Mouse (Mus musculus) gastrocnemius, postnatal 36 days (tissue): ENCODE data around the gene Ppp1r3e. TPM values are rescaled to one million over a fixed set of nuclear protein-coding genes. Genes with fewer than 3 reads are reported as not detected.

Source experiments
- total RNA-seq, 2 experiments: library from RNA; stranded (reverse); gene quantifications; 2 replicates each; pipeline ENCODE4 v1.2.3; 2021

The Ppp1r3e gene
- total RNA-seq, 2 experiments from 2014 or later = 2.9 to 3.0 TPM

Other genes starting within 250 kb of the Ppp1r3e start
- gene Gm17606, start 236.6 kb downstream of the Ppp1r3e start, total RNA-seq = not detected
- gene Cdh24, start 236.2 kb downstream of the Ppp1r3e start, total RNA-seq = under 1 TPM; 0.36 to 0.59 TPM
- gene 1700123O20Rik, start 191.3 kb downstream of the Ppp1r3e start, total RNA-seq = 10 to 100 TPM in 1 of 2 experiments, 1 to 10 TPM in 1; 7.4 to 11.3 TPM
- gene Acin1, start 190.6 kb downstream of the Ppp1r3e start, total RNA-seq = 10 to 100 TPM; 63.7 to 64.2 TPM
- not detected for gene Gm29776, start 178.7 kb downstream of the Ppp1r3e start, total RNA-seq
- gene Cebpe, start 165.4 kb downstream of the Ppp1r3e start, total RNA-seq = not detected
- gene Slc7a8, start 95.6 kb downstream of the Ppp1r3e start, total RNA-seq = 10 to 100 TPM; 17.5 to 23.4 TPM
- gene Rnf212b, start 63.4 kb downstream of the Ppp1r3e start, total RNA-seq = 1 to 10 TPM; 2.2 TPM
- 1 to 10 TPM; 2.6 to 4.0 TPM for gene Homez, start 6.6 kb downstream of the Ppp1r3e start, total RNA-seq
- gene Bcl2l2, start 5.8 kb upstream of the Ppp1r3e start, total RNA-seq = 10 to 100 TPM; 20.9 to 25.9 TPM
- gene Gm20521, start 5.9 kb upstream of the Ppp1r3e start, total RNA-seq = not detected
- 10 to 100 TPM; 51.0 to 53.2 TPM for gene Pabpn1, start 14.9 kb upstream of the Ppp1r3e start, total RNA-seq
- 1 to 10 TPM; 1.6 to 1.7 TPM for gene Slc22a17, start 35.6 kb upstream of the Ppp1r3e start, total RNA-seq
- gene Efs, start 48.6 kb upstream of the Ppp1r3e start, total RNA-seq = 1 to 10 TPM; 2.1 to 2.5 TPM
- not detected for gene Il25, start 55.1 kb upstream of the Ppp1r3e start, total RNA-seq
- gene Cmtm5, start 58.7 kb upstream of the Ppp1r3e start, total RNA-seq = under 1 TPM in 1 of 2 experiments, not detected in 1; 0.42 TPM
- gene Myh6, start 89.4 kb upstream of the Ppp1r3e start, total RNA-seq = 100 to 1,000 TPM in 1 of 2 experiments, 10 to 100 TPM in 1; 40.5 to 246 TPM
- gene Gm17428, start 99.4 kb upstream of the Ppp1r3e start, total RNA-seq = not detected
- 1,000 to 10,000 TPM in 1 of 2 experiments, 100 to 1,000 TPM in 1; 194 to 1,204 TPM for gene Myh7, start 117.1 kb upstream of the Ppp1r3e start, total RNA-seq
- gene Ngdn, start 137.9 kb upstream of the Ppp1r3e start, total RNA-seq = 10 to 100 TPM; 13.9 to 18.1 TPM
- 1 to 10 TPM; 3.5 to 3.7 TPM for gene Zfhx2, start 214.8 kb upstream of the Ppp1r3e start, total RNA-seq
- 10 to 100 TPM; 10.1 to 13.6 TPM for gene Thtpa, start 217.2 kb upstream of the Ppp1r3e start, total RNA-seq
- gene Ap1g2, start 229.0 kb upstream of the Ppp1r3e start, total RNA-seq = 1 to 10 TPM; 4.0 to 5.1 TPM
- under 1 TPM; 0.17 to 0.23 TPM for gene Jph4, start 239.4 kb upstream of the Ppp1r3e start, total RNA-seq